Mouse (Mus musculus) liver, embryonic 16.5 days (tissue): ENCODE measurements around the gene Agmo. TPM values are rescaled to one million over a fixed set of nuclear protein-coding genes. Genes with fewer than 3 reads are reported as not detected.

Experiments used
- ATAC-seq: fragments of 200-750 bp; cut with Nextera tagmentation; 2 replicates; pipeline ENCODE4 v1.8.0; 2017; ENCODE audit warnings: low read depth, mild to moderate bottlenecking, moderate number of reproducible peaks, moderate library complexity
- H3K27ac ChIP-seq: fragments of 300-500 bp; sonication (generic); 2 replicates; pipeline ENCODE4 v1.5.1; 2014; ENCODE audit warnings: mild to moderate bottlenecking, low read length
- H3K27me3 ChIP-seq: fragments of 300-500 bp; sonication (generic); 2 replicates; pipeline ENCODE4 v1.6.1; 2014; ENCODE audit warnings: low read depth, low read length, mixed read lengths; ENCODE audit not compliant: control insufficient read depth, insufficient read depth
- H3K36me3 ChIP-seq: fragments of 300-500 bp; sonication (generic); 2 replicates; pipeline ENCODE4 v1.6.1; 2014; ENCODE audit warnings: mild to moderate bottlenecking; ENCODE audit not compliant: control insufficient read depth, insufficient read depth
- H3K4me1 ChIP-seq: fragments of 300-500 bp; sonication (generic); 2 replicates; pipeline ENCODE4 v1.6.1; 2014; ENCODE audit warnings: low read depth, low read length, mixed read lengths; ENCODE audit not compliant: control insufficient read depth
- H3K4me2 ChIP-seq: fragments of 300-500 bp; sonication (generic); 2 replicates; pipeline ENCODE4 v1.6.1; 2014; ENCODE audit warnings: low read depth, low read length, mixed read lengths
- H3K4me3 ChIP-seq: fragments of 300-500 bp; sonication (generic); 2 replicates; pipeline ENCODE4 v1.5.1; 2014; ENCODE audit warnings: low read depth, mild to moderate bottlenecking, low read length
- H3K9ac ChIP-seq: fragments of 300-500 bp; sonication (generic); 2 replicates; pipeline ENCODE4 v1.6.1; 2014; ENCODE audit warnings: low read depth, low read length
- H3K9me3 ChIP-seq: fragments of 300-500 bp; sonication (generic); replicated peaks from 2 replicates; pipeline ENCODE4 v1.6.1; 2016; ENCODE audit warnings: low read length; ENCODE audit not compliant: control insufficient read depth
- WGBS: fragments of 180-500 bp; shearing (Covaris S2); extraction: QIAGEN DNeasy Blood & Tissue Kit; methylation state at CpG from one replicate; pipeline ENCODE4 v1.1.7; 2014; ENCODE audit not compliant: insufficient replicate concordance; 5-methylcytosine and 5-hydroxymethylcytosine counted together
- polyA plus RNA-seq: library from polyadenylated mRNA; unstranded; fragments of >200 nt; fragmentation: Nextera tagmentation; extraction: Ambion mirVana; gene quantifications from 2 replicates; pipeline ENCODE4 v1.2.1, GENCODE M21; 2015

Gene Agmo
- polyA plus RNA-seq, 1 experiment from 2014 or later = 14.7 TPM

DNA sequence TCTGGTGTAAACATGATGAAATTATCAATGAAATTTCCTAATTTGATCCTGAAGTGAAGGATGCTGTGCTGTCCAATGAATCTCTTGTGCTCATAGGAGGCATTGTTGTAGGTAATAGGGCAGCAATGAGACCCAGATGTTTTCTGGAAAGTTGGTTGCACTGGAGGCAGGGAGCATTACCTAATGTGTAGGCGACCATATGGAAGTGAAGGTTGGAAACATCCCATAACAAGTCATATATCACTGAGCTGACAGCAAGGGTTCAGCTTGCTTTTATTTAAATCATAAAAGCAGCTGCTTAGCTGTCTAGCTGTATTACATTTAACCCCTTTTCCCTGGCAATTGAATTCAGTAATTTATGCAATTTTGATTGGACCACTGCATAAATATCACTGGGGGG lies 299.6 kb downstream of the Agmo start:
- Histone ChIP-seq H3K4me3 (no peak overlapping the region), H3K4me2 (no peak overlapping the region), H3K9me3 (no peaks in the 10 kb centered on the region), H3K36me3 (no peaks in the 10 kb centered on the region), H3K9ac (no peak overlapping the region), H3K27me3 (no peaks in the 10 kb centered on the region), H3K27ac (no peak overlapping the region), H3K4me1 (no peaks in the 10 kb centered on the region)
- 42% methylated on average over 1 of the region's 1 CpGs for WGBS
- ATAC-seq = no peak

DNA sequence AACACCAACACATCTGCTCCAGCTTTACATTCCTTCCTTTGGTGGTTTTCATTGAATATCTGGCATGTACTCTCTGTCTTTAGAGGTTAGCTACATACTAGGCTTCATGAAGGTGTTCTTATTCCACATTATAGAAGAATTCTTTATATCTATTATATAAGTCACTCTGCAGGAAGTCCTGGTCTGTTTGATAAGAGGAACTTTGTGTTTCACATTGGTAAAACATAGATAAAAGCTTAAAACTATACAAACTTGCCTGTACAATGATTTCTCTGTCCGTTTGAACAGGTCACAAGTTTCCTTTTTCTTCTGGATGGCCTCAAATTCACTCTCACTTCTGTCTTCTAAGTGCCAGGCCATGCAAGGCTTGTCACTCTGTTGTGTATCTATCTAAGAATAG lies 316.8 kb downstream of the Agmo start:
- no peaks in the 10 kb centered on the region for H3K27me3 ChIP-seq
- H3K4me2 ChIP-seq = no peak overlapping the region
- no peaks in the 10 kb centered on the region for H3K4me1 ChIP-seq
- H3K27ac ChIP-seq = no peak overlapping the region
- WGBS = 3% methylated on average over 1 of the region's 1 CpGs
- H3K4me3 ChIP-seq = no peak overlapping the region
- no peak overlapping the region for H3K9ac ChIP-seq
- no peak for ATAC-seq
- no peaks in the 10 kb centered on the region for H3K9me3 ChIP-seq
- H3K36me3 ChIP-seq = no peaks in the 10 kb centered on the region

DNA sequence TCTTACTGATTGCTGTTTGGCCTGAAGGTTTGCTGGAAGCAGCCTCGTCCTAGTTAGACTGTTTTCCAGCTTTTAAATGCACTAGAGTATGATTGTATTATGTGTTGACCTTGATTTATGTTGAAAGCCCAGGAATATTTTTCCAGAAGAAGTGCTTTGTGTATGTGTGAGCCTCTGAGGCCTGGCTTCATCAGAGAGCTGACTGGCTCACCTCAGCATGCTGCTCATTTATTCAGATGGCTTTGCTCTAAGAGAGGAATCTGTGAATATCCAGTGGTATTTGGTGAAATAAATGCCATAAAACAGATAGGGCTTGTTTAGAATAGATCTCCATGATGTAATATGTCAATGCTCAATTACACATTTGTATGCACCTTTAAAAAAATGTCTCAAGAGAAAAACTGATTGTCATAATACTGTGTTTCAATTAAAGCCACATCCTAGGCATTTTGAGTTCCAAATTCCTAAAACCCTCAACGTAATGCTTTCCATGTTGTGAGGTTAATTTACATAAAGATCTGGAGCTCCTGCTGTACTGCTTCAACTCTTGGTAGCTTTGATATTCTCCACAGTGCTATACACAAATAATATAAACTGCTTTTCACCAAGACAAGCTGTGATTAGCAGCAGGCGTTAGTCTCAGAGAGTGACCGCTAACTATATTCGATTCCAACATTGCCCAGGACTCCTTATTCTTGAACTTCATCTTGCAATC lies 324.6 kb downstream of the Agmo start:
- no peak overlapping the region for H3K9ac ChIP-seq
- 66% methylated on average over 5 of the region's 5 CpGs for WGBS
- no peak for ATAC-seq

DNA sequence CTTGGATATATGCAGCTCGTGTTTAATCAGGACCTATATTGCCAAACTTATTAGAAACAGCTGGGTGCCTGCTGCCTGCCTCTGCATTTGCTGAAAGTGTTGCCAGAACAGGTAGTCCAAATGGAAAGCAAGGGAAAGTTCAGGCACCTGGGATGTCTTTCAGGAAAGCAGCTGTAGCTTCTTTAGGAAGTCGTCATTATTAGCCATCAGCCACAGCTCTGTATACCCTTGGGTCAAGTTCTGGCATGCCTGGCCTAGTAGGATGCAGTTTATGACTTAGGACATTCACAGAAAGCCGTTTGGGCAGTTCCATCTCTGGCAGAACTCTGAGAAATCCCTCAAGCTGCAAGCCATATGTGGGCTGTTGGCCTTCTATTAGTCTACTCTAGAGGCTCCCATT lies 330.5 kb downstream of the Agmo start:
- Histone ChIP-seq H3K4me1 (no peaks in the 10 kb centered on the region), H3K27ac (no peak overlapping the region), H3K36me3 (no peaks in the 10 kb centered on the region), H3K9me3 (no peaks in the 10 kb centered on the region), H3K4me2 (no peak overlapping the region), H3K4me3 (no peak overlapping the region), H3K9ac (no peak overlapping the region), H3K27me3 (no peaks in the 10 kb centered on the region)
- no peak for ATAC-seq
- 43% methylated on average over 3 of the region's 3 CpGs for WGBS

More for the DNA sequence above, 324.6 kb downstream of the Agmo start:
- Histone ChIP-seq H3K27me3 (no peaks in the 10 kb centered on the region), H3K9me3 (no peaks in the 10 kb centered on the region), H3K4me3 (no peak overlapping the region), H3K27ac (no peak overlapping the region), H3K4me1 (no peaks in the 10 kb centered on the region), H3K36me3 (no peaks in the 10 kb centered on the region), H3K4me2 (no peak overlapping the region)

DNA sequence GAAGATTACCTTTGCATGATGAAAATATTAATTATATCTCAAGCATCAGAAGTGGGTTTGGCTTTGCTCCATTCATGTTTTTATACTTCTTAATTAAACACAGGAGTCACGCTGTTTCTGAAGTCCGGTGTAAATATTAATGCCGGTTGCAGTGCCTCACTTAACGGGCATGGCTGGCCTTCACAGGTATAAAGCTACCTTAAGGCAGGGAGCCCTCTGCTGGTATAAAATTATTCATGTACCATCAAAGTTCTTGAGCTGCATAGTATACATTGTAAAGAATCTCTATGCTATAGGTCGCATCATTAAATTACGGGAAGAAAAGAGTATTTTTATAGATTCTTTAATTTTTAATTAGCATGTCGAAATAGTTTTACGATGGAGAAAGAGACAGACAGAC lies 341.3 kb downstream of the Agmo start:
- H3K27me3 ChIP-seq = no peaks in the 10 kb centered on the region
- no peaks in the 10 kb centered on the region for H3K36me3 ChIP-seq
- no peak overlapping the region for H3K9ac ChIP-seq
- ATAC-seq = no peak
- H3K4me1 ChIP-seq = no peaks in the 10 kb centered on the region
- H3K9me3 ChIP-seq = no peaks in the 10 kb centered on the region
- H3K27ac ChIP-seq = no peak overlapping the region
- no peak overlapping the region for H3K4me2 ChIP-seq
- no peak overlapping the region for H3K4me3 ChIP-seq
- 71% methylated on average over 8 of the region's 8 CpGs for WGBS

DNA sequence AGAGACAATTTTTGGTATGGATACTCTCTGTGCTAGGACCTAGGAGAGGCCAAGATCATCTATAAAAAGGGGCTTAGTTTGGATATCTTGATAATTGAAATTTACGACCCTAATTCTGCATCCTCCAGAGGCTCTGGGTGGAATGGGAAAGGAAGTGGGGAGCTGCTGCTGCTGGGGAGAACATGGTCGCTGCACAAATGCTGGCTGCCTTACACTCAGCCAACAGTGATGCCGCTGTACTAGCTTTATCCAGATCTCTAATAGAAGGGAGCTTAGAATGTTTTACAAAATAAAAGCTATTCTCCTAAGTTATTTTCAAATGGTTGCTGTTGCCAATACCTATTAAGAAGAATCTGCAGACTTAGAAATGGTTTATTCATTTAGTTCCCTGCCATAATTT lies 351.4 kb downstream of the Agmo start:
- 43% methylated on average over 3 of the region's 3 CpGs for WGBS
- no peak overlapping the region for H3K4me3 ChIP-seq
- H3K9me3 ChIP-seq = no peaks in the 10 kb centered on the region
- H3K4me1 ChIP-seq = no peaks in the 10 kb centered on the region
- no peak overlapping the region for H3K4me2 ChIP-seq
- H3K36me3 ChIP-seq = no peaks in the 10 kb centered on the region
- H3K9ac ChIP-seq = no peak overlapping the region
- H3K27ac ChIP-seq = no peak overlapping the region
- no peaks in the 10 kb centered on the region for H3K27me3 ChIP-seq
- no peak for ATAC-seq

DNA sequence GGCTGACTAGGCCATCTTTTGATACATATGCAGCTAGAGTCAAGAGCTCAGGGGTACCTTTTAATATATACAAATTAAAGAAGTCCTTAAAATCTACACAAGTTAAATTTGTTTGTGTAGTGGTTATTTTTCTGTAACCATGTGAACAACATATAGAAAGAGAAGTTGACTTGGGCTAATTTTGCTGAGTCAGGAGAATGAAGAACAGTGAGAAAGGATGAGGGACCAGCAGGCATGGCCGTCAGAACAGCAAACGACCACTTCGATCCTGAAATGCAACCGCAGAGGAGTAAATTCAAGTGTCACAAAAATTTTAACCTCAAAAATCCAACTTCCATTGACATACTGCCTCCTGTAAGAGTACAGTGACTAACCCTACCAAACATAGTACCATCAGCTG lies 371.4 kb downstream of the Agmo start:
- Histone ChIP-seq H3K4me3 (no peak overlapping the region), H3K4me2 (no peak overlapping the region), H3K9ac (no peak overlapping the region), H3K4me1 (no peaks in the 10 kb centered on the region), H3K27me3 (no peaks in the 10 kb centered on the region), H3K36me3 (no peaks in the 10 kb centered on the region), H3K27ac (no peak overlapping the region), H3K9me3 (no peaks in the 10 kb centered on the region)
- WGBS = 71% methylated on average over 4 of the region's 4 CpGs
- no peak for ATAC-seq

DNA sequence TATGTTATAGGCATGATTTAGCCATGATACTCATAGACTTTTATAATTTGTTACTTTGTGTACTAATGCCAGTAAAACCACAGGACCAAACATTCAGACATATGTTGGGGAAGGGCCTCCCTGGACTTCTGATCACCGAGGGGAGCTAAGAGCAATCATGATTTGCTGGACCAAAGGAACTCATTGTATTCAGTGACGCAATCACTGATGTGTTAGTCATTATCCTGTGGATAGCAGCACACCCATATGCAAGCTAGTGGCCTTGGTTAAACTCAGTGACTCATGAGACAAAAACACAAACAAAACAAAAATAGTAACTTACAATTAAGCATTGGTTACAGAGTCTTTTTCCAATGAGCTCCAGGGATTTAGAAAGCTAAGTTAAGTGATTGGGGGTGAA lies 373.3 kb downstream of the Agmo start:
- WGBS = 57% methylated on average over 2 of the region's 2 CpGs
- Histone ChIP-seq H3K9ac (no peak overlapping the region), H3K4me3 (no peak overlapping the region), H3K4me1 (no peaks in the 10 kb centered on the region), H3K4me2 (no peak overlapping the region), H3K36me3 (no peaks in the 10 kb centered on the region), H3K27me3 (no peaks in the 10 kb centered on the region), H3K27ac (no peak overlapping the region), H3K9me3 (no peaks in the 10 kb centered on the region)
- no peak for ATAC-seq

DNA sequence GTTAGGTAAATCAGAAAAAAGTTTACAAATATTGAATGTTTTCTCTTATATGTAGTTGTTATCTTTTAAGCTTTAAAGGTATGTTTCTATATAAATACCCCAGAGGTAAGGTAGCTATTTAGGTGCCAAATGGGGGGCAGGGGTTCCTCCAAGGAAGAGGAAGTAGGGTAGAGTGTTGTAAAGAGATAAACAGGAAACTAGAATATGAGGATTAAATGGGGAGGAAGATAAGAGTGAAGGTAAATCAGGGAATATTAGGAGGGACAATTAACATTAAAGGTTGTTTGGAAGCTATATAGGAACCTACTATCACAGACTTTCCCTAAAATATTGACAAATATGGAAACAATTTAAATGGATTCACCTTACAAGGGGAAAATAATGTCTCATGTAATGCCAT lies 382.6 kb downstream of the Agmo start:
- no peak overlapping the region for H3K4me3 ChIP-seq
- H3K9ac ChIP-seq = no peak overlapping the region
- H3K27ac ChIP-seq = no peak overlapping the region
- H3K4me1 ChIP-seq = no peaks in the 10 kb centered on the region
- ATAC-seq = no peak
- no peak overlapping the region for H3K4me2 ChIP-seq
- H3K9me3 ChIP-seq = no peaks in the 10 kb centered on the region
- H3K27me3 ChIP-seq = no peaks in the 10 kb centered on the region
- H3K36me3 ChIP-seq = no peaks in the 10 kb centered on the region
